Mouse (Mus musculus): ENCODE data around the gene Mup9. TPM values are rescaled to one million over a fixed set of nuclear protein-coding genes. Genes with fewer than 3 reads are reported as not detected.
"Not testable (repeated sequence)": the region's sequence is repeated elsewhere in the genome, so short reads cannot be mapped to it uniquely, and the experiment has no call there.

Gene Mup9
- polyA plus RNA-seq (2014; fragmentation: Nextera tagmentation; extraction: Ambion mirVana), result not detected in 2 replicates

DNA sequence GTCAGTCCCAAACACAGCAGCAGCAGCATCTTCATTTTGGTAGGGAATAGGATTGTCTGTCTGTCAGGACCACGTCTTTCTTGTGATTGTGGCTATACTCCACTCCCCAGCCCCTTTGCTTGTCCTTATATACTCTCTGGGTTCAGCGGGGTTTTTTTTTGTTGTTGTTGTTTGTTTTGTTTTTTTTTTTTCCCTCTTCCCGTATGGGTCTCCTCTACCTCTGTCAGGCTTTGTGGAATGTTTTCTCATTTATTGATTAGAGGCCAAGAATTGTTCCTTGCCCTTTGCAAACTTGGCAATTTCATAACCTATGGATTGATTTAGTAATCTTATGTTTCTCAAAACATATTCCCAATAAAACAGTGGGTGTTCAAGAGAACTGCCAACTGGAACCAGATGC, at the start of gene Mup9:
Gene Mup9, minus strand, starts transcription at position 101 of the 400 bp plus-strand sequence.
- not testable (repeated sequence) for H3K27me3 ChIP-seq (ENCODE audit: control insufficient read depth, insufficient read depth, low read length); H3K9me3 ChIP-seq (replicated peaks; ENCODE audit: control insufficient read depth, low read length); H3K4me2 ChIP-seq; H3K4me3 ChIP-seq (ENCODE audit: low read depth, low read length); H3K9ac ChIP-seq (ENCODE audit: low read depth, low read length); H3K4me1 ChIP-seq (ENCODE audit: control insufficient read depth, insufficient read depth, low read length); H3K27ac ChIP-seq (ENCODE audit: low read depth, low read length); ATAC-seq (replicated peaks; ENCODE audit: insufficient number of reproducible peaks, low FRiP score, low TSS enrichment); H3K36me3 ChIP-seq (ENCODE audit: control insufficient read depth, insufficient read depth, low read length)
- WGBS (ENCODE audit: insufficient replicate concordance), result 61% methylated on average over 3 of the region's 3 CpGs

Other genes with a start within 250 kb of the Mup9 start
- not detected in 2 replicates for gene Mup8, start 199.4 kb downstream of the Mup9 start, polyA plus RNA-seq (2014; fragmentation: Nextera tagmentation; extraction: Ambion mirVana)
- not detected in 2 replicates for gene Mup1, start 80.0 kb upstream of the Mup9 start, polyA plus RNA-seq (2014; fragmentation: Nextera tagmentation; extraction: Ambion mirVana)
- gene Mup10, start 160.2 kb upstream of the Mup9 start, polyA plus RNA-seq (2014; fragmentation: Nextera tagmentation; extraction: Ambion mirVana), result not detected in 2 replicates
- not detected in 2 replicates for gene Mup11, start 240.5 kb upstream of the Mup9 start, polyA plus RNA-seq (2014; fragmentation: Nextera tagmentation; extraction: Ambion mirVana)